Mouse (Mus musculus) heart, postnatal 0 days (tissue): ENCODE measurements around the gene Ubr3.

Experiments
- CTCF ChIP-seq: IDR thresholded peaks from 2 replicates; pipeline ENCODE4 v1.5.1; 2016; ENCODE audit warnings: antibody characterized with exemption, control low read depth, low read depth
- EP300 ChIP-seq: IDR thresholded peaks from 2 replicates; pipeline ENCODE4 v1.6.1; 2016; ENCODE audit warnings: antibody characterized with exemption, low read depth

DNA sequence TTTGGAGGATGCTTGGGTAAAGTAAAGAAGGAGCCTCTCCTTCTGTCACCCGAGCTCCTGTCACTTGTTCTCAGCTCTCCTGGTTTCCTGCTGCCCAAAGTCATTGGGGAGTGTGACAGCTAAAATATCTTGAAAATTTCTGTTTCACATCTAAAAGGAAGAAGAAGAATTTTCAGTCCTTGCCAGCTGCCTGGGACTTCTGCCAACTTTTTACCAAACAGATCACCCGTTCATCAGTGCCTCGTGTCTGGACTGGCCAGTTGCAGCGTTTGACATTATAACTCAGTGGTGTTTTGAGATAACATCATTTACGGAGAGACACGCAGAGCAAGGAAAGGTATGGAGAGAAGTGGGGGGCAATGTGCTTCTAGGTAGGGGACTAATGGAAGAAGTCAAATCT is 121.2 kb downstream of the Ubr3 start:
- no peak for TF ChIP-seq CTCF
- TF ChIP-seq EP300 = no peak
